Mouse (Mus musculus): ENCODE measurements around the gene Mettl16.

The Mettl16 gene

GRCm38 (mm10) chr11:74770595-74771207, at the start of gene Mettl16:
Gene Mettl16 (plus strand): TSS chr11:74770830.
- DNase-seq = peak; percentile 95

GRCm38 (mm10) chr11:74721141-74721540, 49.5 kb upstream of the Mettl16 start:
- DNase-seq = no peak

GRCm38 (mm10) chr11:74721971-74722370, 48.7 kb upstream of the Mettl16 start:
- no peak for DNase-seq

- DNase-seq = peak; percentile 82
Measured at GRCm38 (mm10) chr11:74723357-74724234, 47.0 kb upstream of the Mettl16 start.

- DNase-seq = peak; percentile 97
Measured at GRCm38 (mm10) chr11:74724235-74724791, 46.3 kb upstream of the Mettl16 start, which contains the start of gene Pafah1b1. Gene Pafah1b1 (minus strand): TSS chr11:74724670.

GRCm38 (mm10) chr11:74725181-74725580, 45.4 kb upstream of the Mettl16 start:
- no peak for DNase-seq

- no peak for DNase-seq
Measured at GRCm38 (mm10) chr11:74734917-74735316, 35.7 kb upstream of the Mettl16 start.

- peak; percentile 28 for DNase-seq
Measured at GRCm38 (mm10) chr11:74737861-74738260, 32.8 kb upstream of the Mettl16 start.

- DNase-seq = peak; percentile 21
Measured at GRCm38 (mm10) chr11:74748022-74748421, 22.6 kb upstream of the Mettl16 start.

- no peak for DNase-seq
Measured at GRCm38 (mm10) chr11:74749241-74749640, 21.4 kb upstream of the Mettl16 start.

- no peak for DNase-seq
Measured at GRCm38 (mm10) chr11:74750662-74751351, 19.8 kb upstream of the Mettl16 start.

- no peak for DNase-seq
Measured at GRCm38 (mm10) chr11:74751352-74752066, 19.1 kb upstream of the Mettl16 start.

- peak; percentile 44 for DNase-seq
Measured at GRCm38 (mm10) chr11:74756631-74757030, 14.0 kb upstream of the Mettl16 start.

GRCm38 (mm10) chr11:74761011-74761705, 9.5 kb upstream of the Mettl16 start:
- peak; percentile 34 for DNase-seq

GRCm38 (mm10) chr11:74763960-74764625, 6.5 kb upstream of the Mettl16 start:
- DNase-seq = no peak

- peak; percentile 58 for DNase-seq
Measured at GRCm38 (mm10) chr11:74767469-74767868, 3.2 kb upstream of the Mettl16 start.

GRCm38 (mm10) chr11:74768045-74768444, 2.6 kb upstream of the Mettl16 start:
- peak; percentile 22 for DNase-seq

- no peak for DNase-seq
Measured at GRCm38 (mm10) chr11:74770037-74770436, 593 bp upstream of the Mettl16 start.

GRCm38 (mm10) chr11:74771234-74771633, 604 bp downstream of the Mettl16 start:
- DNase-seq = no peak

GRCm38 (mm10) chr11:74771650-74772049, 1.0 kb downstream of the Mettl16 start:
- DNase-seq = no peak

- DNase-seq = no peak
Measured at GRCm38 (mm10) chr11:74772386-74772785, 1.8 kb downstream of the Mettl16 start.
